Mouse (Mus musculus) erythroid progenitor cell, adult 5-6 weeks (primary cell): ENCODE data around the gene Cbfa2t2. TPM values are rescaled to one million over a fixed set of nuclear protein-coding genes. Genes with fewer than 3 reads are reported as not detected.

Source experiments
- ATAC-seq: replicated peaks from 2 replicates; pipeline ENCODE4 v1.8.0; 2016; ENCODE audit warnings: moderate number of reproducible peaks, mild to moderate bottlenecking, moderate TSS enrichment, inconsistent platforms; ENCODE audit not compliant: poor library complexity, low FRiP score, severe bottlenecking
- total RNA-seq, 2 experiments: library from RNA; stranded (forward) in 1 of 2; stranded (reverse) in 1 of 2; fragments of 150-400 nt in 1 of 2; fragments of 186-747, 209-891 nt in 1 of 2; gene quantifications; 2 replicates each; pipeline versions ENCODE4 v1.2.3 to v1.2.4; 2015 to 2017; ENCODE audit warnings: low replicate concordance in 2 of 2

Gene Cbfa2t2
- total RNA-seq, 2 experiments from 2014 or later = 9.6 to 14.1 TPM

- ATAC-seq = no peak
Measured at GRCm38 (mm10) chr2:154584931-154585601, 148.8 kb downstream of the Cbfa2t2 start.

- ATAC-seq = no peak
Measured at GRCm38 (mm10) chr2:154586405-154586804, 150.1 kb downstream of the Cbfa2t2 start.

Other genes starting within 250 kb of the Cbfa2t2 start
- gene Bpifb1, start 245.7 kb upstream of the Cbfa2t2 start, total RNA-seq (2015; ENCODE audit: low replicate concordance) = not detected in 2 replicates
- not detected in 2 replicates for gene Bpifb1, start 245.7 kb upstream of the Cbfa2t2 start, total RNA-seq (2017; ENCODE audit: low replicate concordance)
- not detected in 2 replicates for gene Bpifb5, start 212.7 kb upstream of the Cbfa2t2 start, total RNA-seq (2015; ENCODE audit: low replicate concordance)
- not detected in 2 replicates for gene Bpifb5, start 212.7 kb upstream of the Cbfa2t2 start, total RNA-seq (2017; ENCODE audit: low replicate concordance)
- gene Bpifb9a, start 178.6 kb upstream of the Cbfa2t2 start, total RNA-seq (2015; ENCODE audit: low replicate concordance) = not detected in 2 replicates
- gene Bpifb9a, start 178.6 kb upstream of the Cbfa2t2 start, total RNA-seq (2017; ENCODE audit: low replicate concordance) = not detected in 2 replicates
- gene Bpifb9b, start 129.3 kb upstream of the Cbfa2t2 start, total RNA-seq (2015; ENCODE audit: low replicate concordance) = not detected in 2 replicates
- gene Bpifb9b, start 129.3 kb upstream of the Cbfa2t2 start, total RNA-seq (2017; ENCODE audit: low replicate concordance) = not detected in 2 replicates
- gene Cdk5rap1, start 63.5 kb upstream of the Cbfa2t2 start, total RNA-seq (2015; ENCODE audit: low replicate concordance) = 10.1 and 12.3 TPM in 2 replicates
- gene Cdk5rap1, start 63.5 kb upstream of the Cbfa2t2 start, total RNA-seq (2017; ENCODE audit: low replicate concordance) = 8.2 and 28.1 TPM in 2 replicates
- not detected in 2 replicates for gene Snta1, start 28.4 kb upstream of the Cbfa2t2 start, total RNA-seq (2015; ENCODE audit: low replicate concordance)
- 1.0 and 1.8 TPM in 2 replicates for gene Snta1, start 28.4 kb upstream of the Cbfa2t2 start, total RNA-seq (2017; ENCODE audit: low replicate concordance)
- gene 1700003F12Rik, start 110.6 kb downstream of the Cbfa2t2 start, total RNA-seq (2015; ENCODE audit: low replicate concordance) = not detected in 2 replicates
- gene 1700003F12Rik, start 110.6 kb downstream of the Cbfa2t2 start, total RNA-seq (2017; ENCODE audit: low replicate concordance) = not detected in 2 replicates
- not detected in 2 replicates for gene Actl10, start 115.3 kb downstream of the Cbfa2t2 start, total RNA-seq (2015; ENCODE audit: low replicate concordance)
- gene Actl10, start 115.3 kb downstream of the Cbfa2t2 start, total RNA-seq (2017; ENCODE audit: low replicate concordance) = not detected in 2 replicates
- gene Necab3, start 122.4 kb downstream of the Cbfa2t2 start, total RNA-seq (2015; ENCODE audit: low replicate concordance) = 1.8 TPM in 1 of 2 replicates, not detected in the other
- gene Necab3, start 122.4 kb downstream of the Cbfa2t2 start, total RNA-seq (2017; ENCODE audit: low replicate concordance) = 1.9 and 3.6 TPM in 2 replicates
- 11.7 and 27.8 TPM in 2 replicates for gene E2f1, start 133.4 kb downstream of the Cbfa2t2 start, total RNA-seq (2015; ENCODE audit: low replicate concordance)
- gene E2f1, start 133.4 kb downstream of the Cbfa2t2 start, total RNA-seq (2017; ENCODE audit: low replicate concordance) = 11.9 and 17.5 TPM in 2 replicates
- 15.5 and 22.7 TPM in 2 replicates for gene Pxmp4, start 167.2 kb downstream of the Cbfa2t2 start, total RNA-seq (2015; ENCODE audit: low replicate concordance)
- 14.4 and 17.0 TPM in 2 replicates for gene Pxmp4, start 167.2 kb downstream of the Cbfa2t2 start, total RNA-seq (2017; ENCODE audit: low replicate concordance)
- 3.2 and 3.8 TPM in 2 replicates for gene Zfp341, start 176.8 kb downstream of the Cbfa2t2 start, total RNA-seq (2015; ENCODE audit: low replicate concordance)
- 1.3 and 2.7 TPM in 2 replicates for gene Zfp341, start 176.8 kb downstream of the Cbfa2t2 start, total RNA-seq (2017; ENCODE audit: low replicate concordance)
- 11.5 TPM in 1 of 2 replicates, not detected in the other for gene 4930519P11Rik, start 177.0 kb downstream of the Cbfa2t2 start, total RNA-seq (2015; ENCODE audit: low replicate concordance)
- not detected in 2 replicates for gene 4930519P11Rik, start 177.0 kb downstream of the Cbfa2t2 start, total RNA-seq (2017; ENCODE audit: low replicate concordance)
- gene Chmp4b, start 215.2 kb downstream of the Cbfa2t2 start, total RNA-seq (2015; ENCODE audit: low replicate concordance) = 58.0 and 78.4 TPM in 2 replicates
- gene Chmp4b, start 215.2 kb downstream of the Cbfa2t2 start, total RNA-seq (2017; ENCODE audit: low replicate concordance) = 45.3 and 70.0 TPM in 2 replicates